9 mouse cellular contexts compared by ENCODE assay signal in the genomic region with DNA sequence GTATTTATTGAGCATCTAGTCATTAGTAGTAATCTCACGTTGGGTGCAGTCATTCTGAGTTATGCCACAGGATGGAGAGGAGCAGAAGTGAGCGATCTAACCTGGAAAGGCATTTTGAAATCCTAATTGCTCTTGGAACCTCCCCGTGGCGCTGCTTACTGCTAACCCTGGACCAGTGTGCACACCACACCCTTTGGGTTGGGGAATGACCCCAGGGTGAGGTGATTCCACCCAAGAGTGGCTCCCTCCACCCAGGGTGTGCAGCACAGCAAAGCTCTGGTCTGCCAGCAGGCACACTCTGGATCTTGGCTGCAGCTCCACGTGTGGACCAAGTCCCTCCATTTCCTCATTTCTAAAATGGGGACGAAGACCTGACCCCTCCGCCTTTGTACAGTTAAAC. TPM values are rescaled to one million over a fixed set of nuclear protein-coding genes. Genes with fewer than 3 reads are reported as not detected.
DNase-seq lines count a peak whose midpoint lies in the region; ATAC-seq and TF ChIP-seq lines count a peak whose summit lies in the region.
"Had no signal": no experiment of that assay in that cellular context is flagged by ENCODE, and none has a peak within 500 bp of the region (broad histone marks: within the 10 kb centered on the region; RNA-seq: fewer than 3 reads in every experiment).

No protein-coding gene starts in this region.

- ATAC-seq in hindbrain, postnatal 0 days = no peak
- no peak for ATAC-seq in hindbrain, embryonic 16.5 days

- no peak overlapping the region for H3K9ac ChIP-seq in hindbrain, postnatal 0 days (replicated peaks; ENCODE audit: low read length)
- no peak overlapping the region for H3K9ac ChIP-seq in hindbrain, embryonic 16.5 days (ENCODE audit: low read depth, low read length)

- no peaks in the 10 kb centered on the region for H3K36me3 ChIP-seq in hindbrain, postnatal 0 days (ENCODE audit: insufficient read depth, low read length)
- H3K36me3 ChIP-seq in hindbrain, embryonic 16.5 days (ENCODE audit: control insufficient read depth, insufficient read depth, low read length) = 0 out of 2 replicates have a peak, but pooled peaks cover 2% of the 10 kb centered on the region
- H3K36me3 ChIP-seq in thymus, adult 2 months (ENCODE audit: control insufficient read depth, insufficient read depth, low read length) = peaks cover 6% of the 10 kb centered on the region; the same call in 1 of the 2 replicates

- 82% methylated on average over 7 of the region's 7 CpGs for WGBS in hindbrain, postnatal 0 days
- 85% methylated on average over 7 of the region's 7 CpGs for WGBS in hindbrain, embryonic 16.5 days
- WGBS in thymus, adult 2 months = 75% methylated on average over 7 of the region's 7 CpGs

- peaks cover 21% of the 10 kb centered on the region; the same call in 1 of the 2 replicates for H3K4me1 ChIP-seq in hindbrain, postnatal 0 days (ENCODE audit: insufficient read depth, low read length)
- H3K4me1 ChIP-seq in hindbrain, embryonic 16.5 days (ENCODE audit: control insufficient read depth, insufficient read depth, low read depth, low read length) = peaks cover 42% of the 10 kb centered on the region
- H3K4me1 ChIP-seq in thymus, adult 2 months (replicated peaks; ENCODE audit: control insufficient read depth, insufficient read depth, low read length) = peaks cover 46% of the 10 kb centered on the region

- H3K9me3 ChIP-seq in hindbrain, postnatal 0 days (ENCODE audit: low read length) = no peaks in the 10 kb centered on the region
- no peaks in the 10 kb centered on the region for H3K9me3 ChIP-seq in hindbrain, embryonic 16.5 days (ENCODE audit: control insufficient read depth, low read length)

- TF ChIP-seq CTCF in hindbrain, postnatal 0 days (IDR thresholded peaks at IDR 0.05; ENCODE audit: low read depth) = peak; percentile 33; the same call in 1 of the 2 replicates
- TF ChIP-seq CTCF in thymus, adult 2 months (IDR thresholded peaks at IDR 0.05; ENCODE audit: borderline replicate concordance, control insufficient read depth, extremely low read depth, insufficient read depth, low read length, poor library complexity) = no peak

- H3K27ac ChIP-seq in hindbrain, postnatal 0 days = peak overlapping the region; percentile 70; the same call in 1 of the 2 replicates
- H3K27ac ChIP-seq in hindbrain, embryonic 16.5 days (ENCODE audit: low read depth, low read length) = no peak overlapping the region
- H3K27ac ChIP-seq in thymus, adult 2 months (ENCODE audit: control insufficient read depth, insufficient read depth, low read length) = no peak overlapping the region

- no peak overlapping the region for H3K4me3 ChIP-seq in hindbrain, postnatal 0 days (ENCODE audit: low read length)
- H3K4me3 ChIP-seq in hindbrain, embryonic 16.5 days (ENCODE audit: low read length) = no peak overlapping the region
- no peak overlapping the region for H3K4me3 ChIP-seq in thymus, adult 2 months (ENCODE audit: control insufficient read depth, insufficient read depth, low read length)

- no peaks in the 10 kb centered on the region for H3K27me3 ChIP-seq in hindbrain, postnatal 0 days (ENCODE audit: insufficient read depth, low read length)
- H3K27me3 ChIP-seq in hindbrain, embryonic 16.5 days (replicated peaks; ENCODE audit: control insufficient read depth, insufficient read depth, low read length) = no peaks in the 10 kb centered on the region
- no peaks in the 10 kb centered on the region for H3K27me3 ChIP-seq in thymus, adult 2 months (ENCODE audit: control insufficient read depth, insufficient read depth, low read length)

- no peak for DNase-seq in hindbrain, postnatal 0 days (ENCODE audit: low spot score)
- peak; percentile 16 for DNase-seq in c-Kit-negative CD71-positive TER-119-positive erythroid progenitor cells, embryonic 14.5 days (ENCODE audit: low read depth, low spot score)
- DNase-seq in heart, postnatal 4 days = peak; percentile 31
- peak; percentile 37 for DNase-seq in lung, postnatal 14 days
- no peak for DNase-seq in thymus, adult 2 months
- DNase-seq in thymus, postnatal 36 days = no peak
- DNase-seq in frontal cortex, adult 2 months (ENCODE audit: extremely low spot score in 1 of 2, low spot score in 1 of 2) = no peak
- DNase-seq: kidney, postnatal 10 days had no signal

- no peak for TF ChIP-seq POLR2A in thymus, adult 2 months (IDR thresholded peaks at IDR 0.05; ENCODE audit: control insufficient read depth, extremely low read depth, insufficient read depth, low read length, poor library complexity)

- no peak overlapping the region for H3K4me2 ChIP-seq in hindbrain, postnatal 0 days (ENCODE audit: low read depth, low read length)
- H3K4me2 ChIP-seq in hindbrain, embryonic 16.5 days (ENCODE audit: low read length) = no peak overlapping the region

RNA-seq across cellular contexts. Expression of gene Klf3, which starts 6.1 kb away (rescaled TPM):
- total RNA-seq in hindbrain, postnatal 0 days (2014; rRNA removed) = 22.6 and 22.9 TPM in 2 replicates
- polyA plus RNA-seq in hindbrain, postnatal 0 days (2015; fragmentation: Nextera tagmentation; extraction: Ambion mirVana) = 37.1 and 37.5 TPM in 2 replicates
- 23.7 and 23.8 TPM in 2 replicates for polyA plus RNA-seq in hindbrain, embryonic 16.5 days (2015; fragmentation: Nextera tagmentation; extraction: Ambion mirVana)
- 10 to 100 TPM; 73.2 to 76.3 TPM for total RNA-seq in heart, postnatal 4 days (2021)
- polyA plus RNA-seq in thymus, adult 2 months (2012; rRNA removed) = 175 and 197 TPM in 2 replicates
- polyA plus RNA-seq in frontal cortex, adult 2 months (2012; rRNA removed) = 21.7 and 25.4 TPM in 2 replicates

Comparison
In these comparisons a context has a peak if more than half of its experiments do, and no peak if none do; other contexts are left out.
1. DNase-seq: peak in c-Kit-negative CD71-positive TER-119-positive erythroid progenitor cells, embryonic 14.5 days (single experiment), heart, postnatal 4 days (single experiment) and lung, postnatal 14 days (single experiment); none in hindbrain, postnatal 0 days (single experiment), thymus, adult 2 months (single experiment), thymus, postnatal 36 days (0 of 2) and frontal cortex, adult 2 months (0 of 2).